8 mouse cellular contexts compared by ENCODE assay signal in genomic region chr9:109833088-109833412, GRCm38 (mm10). TPM values are rescaled to one million over a fixed set of nuclear protein-coding genes. Genes with fewer than 3 reads are reported as not detected.
A peak's percentile ranks its signal among the peaks of the same experiment; 100 is the strongest.
DNase-seq lines count a peak whose midpoint lies in the region; ATAC-seq and TF ChIP-seq lines count a peak whose summit lies in the region.

No protein-coding gene starts in this region.

- TF ChIP-seq CTCF in layer of hippocampus, adult 2 months (conservative IDR thresholded peaks at IDR 0.05): no peak
- no peak for TF ChIP-seq CTCF in midbrain, postnatal 0 days (IDR thresholded peaks at IDR 0.05)

- H3K27me3 ChIP-seq in embryonic facial prominence, embryonic 12.5 days: no peaks in the 10 kb centered on the region
- no peaks in the 10 kb centered on the region for H3K27me3 ChIP-seq in intestine, embryonic 14.5 days (replicated peaks; ENCODE audit: control insufficient read depth, insufficient read depth, low read length)
- no peaks in the 10 kb centered on the region for H3K27me3 ChIP-seq in midbrain, postnatal 0 days (ENCODE audit: insufficient read depth, low read length)

- peaks cover 5% of the 10 kb centered on the region for H3K4me1 ChIP-seq in embryonic facial prominence, embryonic 12.5 days
- peaks cover 5% of the 10 kb centered on the region for H3K4me1 ChIP-seq in intestine, embryonic 14.5 days (replicated peaks; ENCODE audit: control insufficient read depth, insufficient read depth, low read length)
- no peaks in the 10 kb centered on the region for H3K4me1 ChIP-seq in midbrain, postnatal 0 days (ENCODE audit: insufficient read depth, low read length)

- H3K36me3 ChIP-seq in embryonic facial prominence, embryonic 12.5 days: peaks cover 29% of the 10 kb centered on the region
- peaks cover 22% of the 10 kb centered on the region for H3K36me3 ChIP-seq in intestine, embryonic 14.5 days (ENCODE audit: control insufficient read depth, insufficient read depth, low read length)
- H3K36me3 ChIP-seq in midbrain, postnatal 0 days (ENCODE audit: insufficient read depth, low read length): 0 out of 2 replicates have a peak, but pooled peaks cover 7% of the 10 kb centered on the region

- H3K9ac ChIP-seq in embryonic facial prominence, embryonic 12.5 days: peak overlapping the region; percentile 67
- peak overlapping the region; percentile 61 for H3K9ac ChIP-seq in intestine, embryonic 14.5 days (ENCODE audit: low read length)
- peak overlapping the region; percentile 74 for H3K9ac ChIP-seq in midbrain, postnatal 0 days (replicated peaks; ENCODE audit: low read length, poor library complexity, severe bottlenecking)

- 12% methylated on average over 6 of the region's 6 CpGs for WGBS in embryonic facial prominence, embryonic 12.5 days
- WGBS in intestine, embryonic 14.5 days: 8% methylated on average over 6 of the region's 6 CpGs
- WGBS in midbrain, postnatal 0 days: 4% methylated on average over 6 of the region's 6 CpGs

- peak overlapping the region; percentile 88 for H3K4me2 ChIP-seq in embryonic facial prominence, embryonic 12.5 days (replicated peaks)
- H3K4me2 ChIP-seq in intestine, embryonic 14.5 days (ENCODE audit: low read length): peak overlapping the region; percentile 97
- peak overlapping the region; percentile 85 for H3K4me2 ChIP-seq in midbrain, postnatal 0 days (ENCODE audit: low read depth, low read length, poor library complexity, severe bottlenecking)

- H3K27ac ChIP-seq in layer of hippocampus, adult 2 months: peak overlapping the region; percentile 93
- H3K27ac ChIP-seq in embryonic facial prominence, embryonic 12.5 days: no peak overlapping the region
- 0 out of 2 replicates have a peak overlapping the region, but pooled peaks have one; percentile 66 for H3K27ac ChIP-seq in intestine, embryonic 14.5 days (ENCODE audit: low read depth)
- H3K27ac ChIP-seq in midbrain, postnatal 0 days (ENCODE audit: low read depth, low read length): peak overlapping the region; percentile 87

- peak overlapping the region; percentile 77 for H3K4me3 ChIP-seq in layer of hippocampus, adult 2 months
- peak overlapping the region; percentile 64 for H3K4me3 ChIP-seq in embryonic facial prominence, embryonic 12.5 days
- peak overlapping the region; percentile 74 for H3K4me3 ChIP-seq in intestine, embryonic 14.5 days (ENCODE audit: low read depth, low read length)
- peak overlapping the region; percentile 61 for H3K4me3 ChIP-seq in midbrain, postnatal 0 days (ENCODE audit: low read depth, low read length)

- H3K9me3 ChIP-seq in embryonic facial prominence, embryonic 12.5 days: no peaks in the 10 kb centered on the region
- no peaks in the 10 kb centered on the region for H3K9me3 ChIP-seq in intestine, embryonic 14.5 days (ENCODE audit: control insufficient read depth, low read length)
- no peaks in the 10 kb centered on the region for H3K9me3 ChIP-seq in midbrain, postnatal 0 days (ENCODE audit: low read length)

- DNase-seq in layer of hippocampus, adult 2 months (ENCODE audit: low spot score in 2 of 2): no peak
- no peak for DNase-seq in layer of hippocampus, adult 8-10 months (ENCODE audit: low spot score in 2 of 2)
- no peak for DNase-seq in intestine, embryonic 14.5 days (ENCODE audit: low spot score)
- no peak for DNase-seq in midbrain, postnatal 0 days (ENCODE audit: low spot score)
- DNase-seq in retina, embryonic 14.5 days (ENCODE audit: low spot score): no peak
- no peak for DNase-seq in frontal cortex, adult 2 months (ENCODE audit: extremely low spot score in 1 of 2, low spot score in 1 of 2)
- DNase-seq in ovary, postnatal 36 days (ENCODE audit: low spot score): no peak

- peak; percentile 59; the same call in 1 of the 2 replicates for ATAC-seq in embryonic facial prominence, embryonic 12.5 days (ENCODE audit: insufficient number of reproducible peaks, insufficient read depth, low FRiP score, low TSS enrichment)
- peak; percentile 51; the same call in 1 of the 2 replicates for ATAC-seq in intestine, embryonic 14.5 days (replicated peaks; ENCODE audit: low FRiP score, low TSS enrichment, low read depth)
- peak; percentile 47 for ATAC-seq in midbrain, postnatal 0 days (ENCODE audit: low FRiP score)

RNA-seq across cellular contexts. Expression of gene Nme6, which starts 0.5 kb away (rescaled TPM):
- 10 to 100 TPM; 12.0 to 12.2 TPM for total RNA-seq in layer of hippocampus, adult 2 months (2021)
- 10 to 100 TPM; 11.7 to 15.0 (median 14.4) TPM for total RNA-seq in layer of hippocampus, adult 8-10 months (2022)
- polyA plus RNA-seq in embryonic facial prominence, embryonic 12.5 days (2016; fragmentation: Nextera tagmentation; extraction: Ambion mirVana): 75.1 and 79.7 TPM in 2 replicates
- polyA plus RNA-seq in intestine, embryonic 14.5 days (2014; fragmentation: Nextera tagmentation; extraction: Ambion mirVana): 85.4 and 87.9 TPM in 2 replicates
- total RNA-seq in midbrain, postnatal 0 days (2014; rRNA removed): 40.2 and 47.6 TPM in 2 replicates
- polyA plus RNA-seq in midbrain, postnatal 0 days (2015; fragmentation: Nextera tagmentation; extraction: Ambion mirVana): 50.6 and 53.7 TPM in 2 replicates
- polyA plus RNA-seq in frontal cortex, adult 2 months (2012; rRNA removed): 15.3 and 16.1 TPM in 2 replicates

RNA-seq across cellular contexts. Expression of gene Camp, which starts 16.4 kb away (rescaled TPM):
- total RNA-seq in layer of hippocampus, adult 2 months (2021): not detected
- total RNA-seq in layer of hippocampus, adult 8-10 months (2022): not detected
- 1.9 TPM in 2 replicates for polyA plus RNA-seq in embryonic facial prominence, embryonic 12.5 days (2016; fragmentation: Nextera tagmentation; extraction: Ambion mirVana)
- polyA plus RNA-seq in intestine, embryonic 14.5 days (2014; fragmentation: Nextera tagmentation; extraction: Ambion mirVana): 0.42 and 0.91 TPM in 2 replicates
- total RNA-seq in midbrain, postnatal 0 days (2014; rRNA removed): not detected in 2 replicates
- 0.21 and 0.31 TPM in 2 replicates for polyA plus RNA-seq in midbrain, postnatal 0 days (2015; fragmentation: Nextera tagmentation; extraction: Ambion mirVana)
- polyA plus RNA-seq in frontal cortex, adult 2 months (2012; rRNA removed): 0.22 and 0.61 TPM in 2 replicates

RNA-seq across cellular contexts. Expression of gene Spink8, which starts 21.0 kb away (rescaled TPM):
- total RNA-seq in layer of hippocampus, adult 2 months (2021): 10 to 100 TPM; 60.8 to 71.0 TPM
- 10 to 100 TPM; 44.9 to 68.6 (median 55.3) TPM for total RNA-seq in layer of hippocampus, adult 8-10 months (2022)
- not detected in 2 replicates for polyA plus RNA-seq in embryonic facial prominence, embryonic 12.5 days (2016; fragmentation: Nextera tagmentation; extraction: Ambion mirVana)
- polyA plus RNA-seq in intestine, embryonic 14.5 days (2014; fragmentation: Nextera tagmentation; extraction: Ambion mirVana): 0.47 TPM in 1 of 2 replicates, not detected in the other
- 0.38 TPM in 1 of 2 replicates, not detected in the other for total RNA-seq in midbrain, postnatal 0 days (2014; rRNA removed)
- not detected in 2 replicates for polyA plus RNA-seq in midbrain, postnatal 0 days (2015; fragmentation: Nextera tagmentation; extraction: Ambion mirVana)
- polyA plus RNA-seq in frontal cortex, adult 2 months (2012; rRNA removed): 0.64 and 0.67 TPM in 2 replicates

RNA-seq across cellular contexts. Expression of gene Cdc25a, which starts 42.3 kb away (rescaled TPM):
- 1 to 10 TPM; 4.7 TPM for total RNA-seq in layer of hippocampus, adult 2 months (2021)
- total RNA-seq in layer of hippocampus, adult 8-10 months (2022): 1 to 10 TPM; 5.1 to 7.7 (median 6.4) TPM
- 51.7 and 52.3 TPM in 2 replicates for polyA plus RNA-seq in embryonic facial prominence, embryonic 12.5 days (2016; fragmentation: Nextera tagmentation; extraction: Ambion mirVana)
- polyA plus RNA-seq in intestine, embryonic 14.5 days (2014; fragmentation: Nextera tagmentation; extraction: Ambion mirVana): 33.0 and 35.5 TPM in 2 replicates
- total RNA-seq in midbrain, postnatal 0 days (2014; rRNA removed): 7.5 and 11.8 TPM in 2 replicates
- 6.7 and 6.8 TPM in 2 replicates for polyA plus RNA-seq in midbrain, postnatal 0 days (2015; fragmentation: Nextera tagmentation; extraction: Ambion mirVana)
- 3.4 and 4.3 TPM in 2 replicates for polyA plus RNA-seq in frontal cortex, adult 2 months (2012; rRNA removed)

RNA-seq across cellular contexts. Expression of gene Fbxw27, which starts 42.6 kb away (rescaled TPM):
- total RNA-seq in layer of hippocampus, adult 2 months (2021): not detected
- total RNA-seq in layer of hippocampus, adult 8-10 months (2022): not detected
- polyA plus RNA-seq in embryonic facial prominence, embryonic 12.5 days (2016; fragmentation: Nextera tagmentation; extraction: Ambion mirVana): not detected in 2 replicates
- not detected in 2 replicates for polyA plus RNA-seq in intestine, embryonic 14.5 days (2014; fragmentation: Nextera tagmentation; extraction: Ambion mirVana)
- total RNA-seq in midbrain, postnatal 0 days (2014; rRNA removed): 0.38 TPM in 1 of 2 replicates, not detected in the other
- polyA plus RNA-seq in midbrain, postnatal 0 days (2015; fragmentation: Nextera tagmentation; extraction: Ambion mirVana): 0.26 TPM in 1 of 2 replicates, not detected in the other
- 0.12 TPM in 1 of 2 replicates, not detected in the other for polyA plus RNA-seq in frontal cortex, adult 2 months (2012; rRNA removed)
